Mouse (Mus musculus): ENCODE data around the gene Eif1ad. TPM values are rescaled to one million over a fixed set of nuclear protein-coding genes. Genes with fewer than 3 reads are reported as not detected.

The Eif1ad gene
- polyA plus RNA-seq, 2 experiments, result 22.0 to 22.9 TPM

GRCm38 (mm10) chr19:5337975-5338374, 28.6 kb upstream of the Eif1ad start:
- DNase-seq (ENCODE audit: low read depth in 3 of 3, low spot score in 3 of 3) (peak; percentile 41 to 54 (median 42)), ATAC-seq (ENCODE audit: insufficient read depth) (no peak)
- no peak for TF ChIP-seq EP300 (IDR thresholded peaks at IDR 0.05; ENCODE audit: low read depth)
- peak; percentile 91 for TF ChIP-seq CTCF (IDR thresholded peaks at IDR 0.05; ENCODE audit: low read depth)
- Histone ChIP-seq H3K27me3 (ENCODE audit: control insufficient read depth, insufficient read depth, low read length) (no peaks in the 10 kb centered on the region), H3K9ac (replicated peaks) (no peak overlapping the region), H3K4me1 (replicated peaks; ENCODE audit: control insufficient read depth in 2 of 2, insufficient read depth in 2 of 2, low read length in 1 of 2) (no peaks in the 10 kb centered on the region), H3K27ac (no peak overlapping the region), H3K36me3 (replicated peaks; ENCODE audit: control insufficient read depth, insufficient read depth, low read depth) (no peaks in the 10 kb centered on the region), H3K4me3 (ENCODE audit: insufficient read depth in 1 of 2, low read depth in 2 of 2, low read length in 2 of 2) (no peak overlapping the region), H3K9me3 (ENCODE audit: control insufficient read depth, low read length) (no peaks in the 10 kb centered on the region), H3K4me2 (ENCODE audit: low read depth) (no peak overlapping the region)
- WGBS (ENCODE audit: insufficient replicate concordance), result 10% methylated on average over 5 of the region's 5 CpGs

GRCm38 (mm10) chr19:5341360-5341759, 25.2 kb upstream of the Eif1ad start:
- no peak for ATAC-seq (ENCODE audit: insufficient read depth)
- Histone ChIP-seq H3K4me3 (ENCODE audit: insufficient read depth in 1 of 2, low read depth in 2 of 2, low read length in 2 of 2) (no peak overlapping the region), H3K27me3 (ENCODE audit: control insufficient read depth, insufficient read depth, low read length) (no peaks in the 10 kb centered on the region), H3K27ac (no peak overlapping the region), H3K36me3 (replicated peaks; ENCODE audit: control insufficient read depth, insufficient read depth, low read depth) (no peaks in the 10 kb centered on the region), H3K4me1 (replicated peaks; ENCODE audit: control insufficient read depth in 2 of 2, insufficient read depth in 2 of 2, low read length in 1 of 2) (no peaks in the 10 kb centered on the region), H3K9me3 (ENCODE audit: control insufficient read depth, low read length) (no peaks in the 10 kb centered on the region), H3K4me2 (ENCODE audit: low read depth) (no peak overlapping the region), H3K9ac (replicated peaks) (no peak overlapping the region)
- TF ChIP-seq EP300 (IDR thresholded peaks at IDR 0.05; ENCODE audit: low read depth) (no peak), CTCF (IDR thresholded peaks at IDR 0.05; ENCODE audit: low read depth) (no peak)
- WGBS (ENCODE audit: insufficient replicate concordance), result 78% methylated on average over 7 of the region's 7 CpGs
- DNase-seq (ENCODE audit: low read depth in 3 of 3, low spot score in 3 of 3), result no peak

- DNase-seq (ENCODE audit: low read depth in 3 of 3, low spot score in 3 of 3) (no peak), ATAC-seq (ENCODE audit: insufficient read depth) (no peak)
- Histone ChIP-seq H3K27me3 (ENCODE audit: control insufficient read depth, insufficient read depth, low read length) (no peaks in the 10 kb centered on the region), H3K36me3 (replicated peaks; ENCODE audit: control insufficient read depth, insufficient read depth, low read depth) (no peaks in the 10 kb centered on the region), H3K27ac (no peak overlapping the region), H3K4me3 (ENCODE audit: insufficient read depth in 1 of 2, low read depth in 2 of 2, low read length in 2 of 2) (no peak overlapping the region), H3K4me1 (replicated peaks; ENCODE audit: control insufficient read depth in 2 of 2, insufficient read depth in 2 of 2, low read length in 1 of 2) (no peaks in the 10 kb centered on the region), H3K9me3 (ENCODE audit: control insufficient read depth, low read length) (no peaks in the 10 kb centered on the region), H3K9ac (replicated peaks) (no peak overlapping the region), H3K4me2 (ENCODE audit: low read depth) (no peak overlapping the region)
- WGBS (ENCODE audit: insufficient replicate concordance), result 61% methylated on average over 6 of the region's 6 CpGs
- TF ChIP-seq CTCF (IDR thresholded peaks at IDR 0.05; ENCODE audit: low read depth), result no peak
- no peak for TF ChIP-seq EP300 (IDR thresholded peaks at IDR 0.05; ENCODE audit: low read depth)
These were observed 21.0 kb upstream of the Eif1ad start for GRCm38 (mm10) chr19:5345297-5346131.

GRCm38 (mm10) chr19:5348064-5348463, 18.5 kb upstream of the Eif1ad start:
- H3K9me3 ChIP-seq (ENCODE audit: control insufficient read depth, low read length), result no peaks in the 10 kb centered on the region

More at GRCm38 (mm10) chr19:5348064-5348463, 18.5 kb upstream of the Eif1ad start:
- Histone ChIP-seq H3K4me2 (ENCODE audit: low read depth) (no peak overlapping the region), H3K9ac (replicated peaks) (no peak overlapping the region), H3K27ac (no peak overlapping the region), H3K4me1 (replicated peaks; ENCODE audit: control insufficient read depth in 2 of 2, insufficient read depth in 2 of 2, low read length in 1 of 2) (no peaks in the 10 kb centered on the region), H3K4me3 (ENCODE audit: insufficient read depth in 1 of 2, low read depth in 2 of 2, low read length in 2 of 2) (no peak overlapping the region), H3K27me3 (ENCODE audit: control insufficient read depth, insufficient read depth, low read length) (no peaks in the 10 kb centered on the region), H3K36me3 (replicated peaks; ENCODE audit: control insufficient read depth, insufficient read depth, low read depth) (no peaks in the 10 kb centered on the region)
- 56% methylated on average over 6 of the region's 6 CpGs for WGBS (ENCODE audit: insufficient replicate concordance)
- ATAC-seq (ENCODE audit: insufficient read depth), result no peak
- no peak for TF ChIP-seq EP300 (IDR thresholded peaks at IDR 0.05; ENCODE audit: low read depth)
- TF ChIP-seq CTCF (IDR thresholded peaks at IDR 0.05; ENCODE audit: low read depth), result no peak
- no peak for DNase-seq (ENCODE audit: low read depth in 3 of 3, low spot score in 3 of 3)

All from liver, embryonic 14.5 days (tissue).